Mouse (Mus musculus) hindbrain, embryonic 13.5 days (tissue): ENCODE measurements around the gene Kcnn3. TPM values are rescaled to one million over a fixed set of nuclear protein-coding genes. Genes with fewer than 3 reads are reported as not detected.

Source experiments
- ATAC-seq: fragments of 200-750 bp; cut with Nextera tagmentation; 2 replicates; pipeline ENCODE4 v1.8.0; 2017; ENCODE audit warnings: moderate TSS enrichment; ENCODE audit not compliant: low FRiP score
- H3K27ac ChIP-seq: fragments of 300-500 bp; sonication (generic); 2 replicates; pipeline ENCODE4 v1.5.1; 2015; ENCODE audit warnings: inconsistent platforms, mild to moderate bottlenecking, moderate library complexity
- H3K27me3 ChIP-seq: fragments of 300-500 bp; sonication (generic); 2 replicates; pipeline ENCODE4 v1.6.1; 2015; ENCODE audit warnings: mild to moderate bottlenecking, inconsistent platforms
- H3K36me3 ChIP-seq: fragments of 300-500 bp; sonication (generic); 2 replicates; pipeline ENCODE4 v1.6.1; 2015; ENCODE audit warnings: mild to moderate bottlenecking, inconsistent platforms
- H3K4me1 ChIP-seq: fragments of 300-500 bp; sonication (generic); replicated peaks from 2 replicates; pipeline ENCODE4 v1.6.1; 2015; ENCODE audit warnings: inconsistent platforms
- H3K4me2 ChIP-seq: fragments of 300-500 bp; sonication (generic); 2 replicates; pipeline ENCODE4 v1.6.1; 2015; ENCODE audit warnings: inconsistent platforms, mild to moderate bottlenecking, moderate library complexity
- H3K4me3 ChIP-seq: fragments of 300-500 bp; sonication (generic); 2 replicates; pipeline ENCODE4 v1.5.1; 2015; ENCODE audit warnings: mild to moderate bottlenecking, inconsistent platforms
- H3K9ac ChIP-seq: fragments of 300-500 bp; sonication (generic); 2 replicates; pipeline ENCODE4 v1.6.1; 2015; ENCODE audit warnings: mild to moderate bottlenecking, inconsistent platforms
- H3K9me3 ChIP-seq: fragments of 300-500 bp; sonication (generic); 2 replicates; pipeline ENCODE4 v1.6.1; 2016; ENCODE audit warnings: inconsistent platforms
- WGBS: fragments of 180-500 bp; shearing (Covaris S2); methylation state at CpG from one replicate; pipeline ENCODE4 v1.1.7; 2015; 5-methylcytosine and 5-hydroxymethylcytosine counted together
- polyA plus RNA-seq: library from polyadenylated mRNA; unstranded; fragments of >200 nt; fragmentation: Nextera tagmentation; extraction: Ambion mirVana; gene quantifications from 2 replicates; pipeline ENCODE4 v1.2.1, GENCODE M21; 2015

Gene Kcnn3
- 5.1 and 6.6 TPM in 2 replicates for polyA plus RNA-seq

DNA sequence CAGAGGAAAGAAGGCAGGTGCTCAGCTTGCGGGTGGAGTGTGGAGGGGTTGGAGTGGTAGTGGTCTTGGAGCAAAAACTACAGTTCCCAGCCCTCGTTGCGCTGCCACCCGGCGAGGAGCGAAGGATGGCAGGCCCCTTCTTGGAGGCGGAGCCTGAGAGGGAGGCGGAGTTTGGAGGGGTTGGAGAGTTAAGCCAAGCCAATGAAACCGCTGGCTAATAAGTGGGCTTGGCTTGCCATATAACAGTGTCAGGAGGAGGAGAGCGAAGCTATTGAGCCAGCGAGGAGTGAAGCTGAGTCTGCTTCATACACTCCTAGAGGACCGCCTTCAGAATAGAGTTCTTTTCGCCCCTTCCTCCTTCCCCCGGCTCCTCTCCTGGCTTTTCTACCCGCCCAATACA is at the start of gene Kcnn3:
Gene Kcnn3, plus strand, starts transcription at position 271 of the 400 bp plus-strand sequence.
- WGBS, result under 1% methylated on average over 15 of the region's 15 CpGs
- Histone ChIP-seq H3K9ac (peak within 1 kb of the TSS; percentile 75), H3K4me3 (peak within 1 kb of the TSS; percentile 50), H3K9me3 (peaks cover 10% of the 10 kb centered on the region; the same call in 1 of the 2 replicates), H3K27me3 (peaks cover 27% of the 10 kb centered on the region), H3K4me2 (peak within 1 kb of the TSS; percentile 87), H3K27ac (peak within 1 kb of the TSS; percentile 69), H3K4me1 (peaks cover 52% of the 10 kb centered on the region), H3K36me3 (no peaks in the 10 kb centered on the region)
- ATAC-seq, result peak; percentile 94

GRCm38 (mm10) chr3:89472280-89472679 is 47.7 kb upstream of the Kcnn3 start:
- Histone ChIP-seq H3K4me3 (no peak overlapping the region), H3K36me3 (peaks cover 36% of the 10 kb centered on the region), H3K4me1 (no peaks in the 10 kb centered on the region), H3K9me3 (no peaks in the 10 kb centered on the region), H3K27ac (no peak overlapping the region), H3K9ac (no peak overlapping the region), H3K4me2 (no peak overlapping the region), H3K27me3 (no peaks in the 10 kb centered on the region)
- 83% methylated on average over 7 of the region's 7 CpGs for WGBS
- no peak for ATAC-seq

DNA sequence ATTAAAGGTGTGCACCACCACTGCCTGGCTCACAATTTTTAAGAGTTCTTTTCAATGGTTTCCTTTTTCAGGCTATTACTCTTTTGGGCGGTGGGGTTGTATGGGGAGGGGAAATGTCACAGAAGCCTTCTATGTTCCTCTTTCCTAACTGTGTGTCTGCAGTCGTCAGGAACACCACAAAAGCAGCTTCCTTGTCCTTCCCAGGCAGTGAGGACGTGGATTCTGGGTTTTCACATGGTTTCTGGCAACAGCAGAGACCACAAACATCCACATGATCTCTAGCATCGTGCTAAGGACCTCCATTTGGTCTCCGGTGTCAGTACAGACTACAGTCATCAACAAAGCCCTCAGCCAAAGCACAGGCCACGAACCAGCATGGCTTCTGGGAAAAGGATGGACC is 46.1 kb upstream of the Kcnn3 start:
- no peaks in the 10 kb centered on the region for H3K4me1 ChIP-seq
- H3K9ac ChIP-seq, result no peak overlapping the region
- 78% methylated on average over 6 of the region's 6 CpGs for WGBS
- H3K4me3 ChIP-seq, result no peak overlapping the region
- ATAC-seq, result no peak
- no peak overlapping the region for H3K4me2 ChIP-seq
- no peak overlapping the region for H3K27ac ChIP-seq
- no peaks in the 10 kb centered on the region for H3K9me3 ChIP-seq
- peaks cover 20% of the 10 kb centered on the region for H3K36me3 ChIP-seq
- H3K27me3 ChIP-seq, result no peaks in the 10 kb centered on the region

GRCm38 (mm10) chr3:89479055-89479454 is 40.9 kb upstream of the Kcnn3 start:
- WGBS, result 84% methylated on average over 6 of the region's 6 CpGs
- Histone ChIP-seq H3K4me2 (no peak overlapping the region), H3K36me3 (no peaks in the 10 kb centered on the region), H3K9ac (no peak overlapping the region), H3K27ac (no peak overlapping the region), H3K4me1 (no peaks in the 10 kb centered on the region), H3K27me3 (no peaks in the 10 kb centered on the region), H3K9me3 (no peaks in the 10 kb centered on the region), H3K4me3 (no peak overlapping the region)
- ATAC-seq, result no peak

DNA sequence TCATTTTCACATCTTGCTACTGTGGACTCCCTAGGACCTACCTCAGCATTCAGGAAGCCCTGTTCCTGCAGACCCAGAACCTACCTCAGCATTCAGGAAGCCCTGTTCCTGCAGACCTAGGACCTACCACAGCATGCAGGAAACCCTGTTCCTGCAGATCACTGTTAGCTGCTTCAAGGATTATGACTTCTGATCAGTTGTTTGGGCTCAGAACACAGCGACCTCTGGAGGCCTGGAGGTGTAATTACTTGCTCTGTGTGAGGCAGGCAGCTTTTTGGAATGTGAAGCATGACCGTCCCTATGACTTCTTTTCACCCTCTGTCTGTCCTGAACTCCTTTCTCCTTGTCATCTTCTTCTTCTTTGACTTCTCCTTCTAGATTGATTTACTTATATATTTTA is 38.5 kb upstream of the Kcnn3 start:
- Histone ChIP-seq H3K9ac (no peak overlapping the region), H3K4me2 (no peak overlapping the region), H3K27me3 (peaks cover 11% of the 10 kb centered on the region; the same call in 1 of the 2 replicates), H3K36me3 (no peaks in the 10 kb centered on the region), H3K4me1 (no peaks in the 10 kb centered on the region), H3K4me3 (no peak overlapping the region), H3K27ac (no peak overlapping the region), H3K9me3 (no peaks in the 10 kb centered on the region)
- no peak for ATAC-seq
- 53% methylated on average over 2 of the region's 2 CpGs for WGBS

DNA sequence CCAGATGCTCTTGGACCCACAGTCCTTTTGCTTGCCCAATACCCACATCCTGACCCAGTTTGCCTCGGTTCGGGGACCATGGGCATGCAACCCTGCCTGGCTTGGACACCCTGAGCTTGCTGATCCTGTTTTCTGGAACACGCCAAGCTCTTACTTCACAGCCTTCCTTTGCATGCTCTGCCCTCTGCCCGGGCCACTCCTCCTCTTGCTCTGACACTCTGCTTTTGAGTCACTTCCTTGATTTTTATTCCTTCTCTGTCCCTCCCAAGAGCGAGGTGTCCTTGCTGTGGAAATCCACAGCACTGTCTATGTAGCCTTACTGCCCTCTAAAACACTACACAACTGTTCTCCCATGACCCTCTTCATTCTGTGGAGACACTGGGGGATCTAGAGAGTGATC is 37.7 kb upstream of the Kcnn3 start:
- Histone ChIP-seq H3K9me3 (no peaks in the 10 kb centered on the region), H3K27ac (no peak overlapping the region), H3K36me3 (no peaks in the 10 kb centered on the region), H3K4me3 (no peak overlapping the region), H3K4me1 (no peaks in the 10 kb centered on the region), H3K4me2 (no peak overlapping the region), H3K9ac (no peak overlapping the region), H3K27me3 (peaks cover 13% of the 10 kb centered on the region; the same call in 1 of the 2 replicates)
- 94% methylated on average over 5 of the region's 5 CpGs for WGBS
- ATAC-seq, result no peak

GRCm38 (mm10) chr3:89484766-89485524 is 35.0 kb upstream of the Kcnn3 start:
- Histone ChIP-seq H3K4me3 (no peak overlapping the region), H3K36me3 (no peaks in the 10 kb centered on the region), H3K27me3 (peaks cover 21% of the 10 kb centered on the region; the same call in 1 of the 2 replicates), H3K4me1 (no peaks in the 10 kb centered on the region), H3K9me3 (no peaks in the 10 kb centered on the region), H3K27ac (no peak overlapping the region), H3K9ac (no peak overlapping the region), H3K4me2 (no peak overlapping the region)
- peak; percentile 69; the same call in 1 of the 2 replicates for ATAC-seq
- 22% methylated on average over 24 of the region's 24 CpGs for WGBS

- no peaks in the 10 kb centered on the region for H3K36me3 ChIP-seq
- no peak overlapping the region for H3K27ac ChIP-seq
- ATAC-seq, result no peak
- peaks cover 21% of the 10 kb centered on the region; the same call in 1 of the 2 replicates for H3K27me3 ChIP-seq
- no peak overlapping the region for H3K9ac ChIP-seq
- no peak overlapping the region for H3K4me3 ChIP-seq
- no peaks in the 10 kb centered on the region for H3K9me3 ChIP-seq
- H3K4me2 ChIP-seq, result no peak overlapping the region
- 86% methylated on average over 8 of the region's 8 CpGs for WGBS
- no peaks in the 10 kb centered on the region for H3K4me1 ChIP-seq
These were observed 33.9 kb upstream of the Kcnn3 start for GRCm38 (mm10) chr3:89486111-89486510.

DNA sequence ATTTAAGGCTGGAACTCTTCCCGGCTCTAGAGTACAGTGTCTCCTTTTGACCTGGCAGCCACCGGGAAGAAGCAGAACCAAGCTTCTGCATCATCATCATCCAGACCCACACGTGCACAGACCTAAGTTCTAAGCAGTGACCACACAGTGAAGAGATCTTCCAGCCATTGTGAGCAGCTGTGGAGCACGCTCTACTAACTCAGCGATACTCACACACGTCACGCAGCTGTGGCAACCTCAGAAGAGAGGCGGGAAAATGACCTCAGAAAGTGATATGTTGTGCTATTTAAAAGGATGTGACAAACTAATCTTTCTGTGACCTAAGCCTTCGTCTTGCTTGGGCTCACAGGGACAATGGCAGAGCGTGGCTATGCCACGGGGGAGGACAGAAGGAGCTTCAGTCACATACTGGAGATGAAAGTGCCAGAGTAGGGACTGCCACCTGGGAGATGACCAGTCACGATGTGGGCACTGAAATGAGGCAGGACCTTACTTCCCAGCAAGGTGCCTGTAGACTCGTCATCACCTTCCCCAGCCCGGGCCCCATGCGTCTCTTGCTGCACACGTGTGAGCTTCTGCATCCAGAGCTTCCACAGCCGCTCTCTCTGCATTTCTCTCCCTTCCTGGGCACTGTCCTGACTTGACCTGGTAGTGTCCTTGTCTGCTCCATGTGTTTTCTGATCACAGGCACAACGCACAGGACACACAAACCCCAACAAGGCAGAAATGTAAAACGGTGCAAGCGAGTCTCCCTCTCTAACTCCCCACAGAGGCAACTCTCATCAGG is 32.9 kb upstream of the Kcnn3 start:
- no peaks in the 10 kb centered on the region for H3K9me3 ChIP-seq
- no peak overlapping the region for H3K4me3 ChIP-seq
- 62% methylated on average over 20 of the region's 20 CpGs for WGBS
- ATAC-seq, result no peak
- H3K36me3 ChIP-seq, result no peaks in the 10 kb centered on the region
- peaks cover 21% of the 10 kb centered on the region; the same call in 1 of the 2 replicates for H3K27me3 ChIP-seq
- no peak overlapping the region for H3K27ac ChIP-seq
- no peak overlapping the region for H3K4me2 ChIP-seq
- no peaks in the 10 kb centered on the region for H3K4me1 ChIP-seq
- no peak overlapping the region; the same call in 1 of the 2 replicates for H3K9ac ChIP-seq

DNA sequence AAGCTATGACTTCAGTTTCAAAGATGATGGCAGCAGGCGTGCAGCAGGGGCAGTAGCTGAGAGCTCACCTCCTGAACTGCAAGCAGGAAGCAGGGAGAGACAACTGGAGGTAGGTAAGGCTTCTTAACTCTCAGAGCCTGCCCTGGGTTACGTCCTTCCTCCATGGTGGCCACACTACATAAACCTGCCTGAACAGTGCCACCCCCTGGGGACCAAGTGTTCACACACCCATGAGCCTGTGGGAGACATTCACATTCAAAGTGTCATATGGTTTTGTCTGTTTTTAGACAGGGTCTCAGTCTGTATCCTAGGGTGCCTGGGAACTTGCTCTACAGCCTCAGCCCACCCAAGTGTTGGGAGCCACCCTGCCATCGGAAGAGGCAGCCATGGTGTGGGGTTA is 29.2 kb upstream of the Kcnn3 start:
- Histone ChIP-seq H3K9ac (no peak overlapping the region), H3K9me3 (no peaks in the 10 kb centered on the region), H3K27me3 (0 out of 2 replicates have a peak, but pooled peaks cover 10% of the 10 kb centered on the region), H3K4me2 (no peak overlapping the region), H3K36me3 (no peaks in the 10 kb centered on the region), H3K4me1 (peaks cover 9% of the 10 kb centered on the region), H3K27ac (no peak overlapping the region), H3K4me3 (no peak overlapping the region)
- WGBS, result 90% methylated on average over 3 of the region's 3 CpGs
- ATAC-seq, result no peak

- Histone ChIP-seq H3K36me3 (no peaks in the 10 kb centered on the region), H3K4me3 (no peak overlapping the region), H3K4me1 (peaks cover 9% of the 10 kb centered on the region), H3K27ac (no peak overlapping the region), H3K9ac (no peak overlapping the region), H3K9me3 (no peaks in the 10 kb centered on the region), H3K27me3 (0 out of 2 replicates have a peak, but pooled peaks cover 10% of the 10 kb centered on the region), H3K4me2 (no peak overlapping the region)
- ATAC-seq, result no peak
- WGBS, result 85% methylated on average over 5 of the region's 5 CpGs
These were observed 28.4 kb upstream of the Kcnn3 start for GRCm38 (mm10) chr3:89491559-89491958.

DNA sequence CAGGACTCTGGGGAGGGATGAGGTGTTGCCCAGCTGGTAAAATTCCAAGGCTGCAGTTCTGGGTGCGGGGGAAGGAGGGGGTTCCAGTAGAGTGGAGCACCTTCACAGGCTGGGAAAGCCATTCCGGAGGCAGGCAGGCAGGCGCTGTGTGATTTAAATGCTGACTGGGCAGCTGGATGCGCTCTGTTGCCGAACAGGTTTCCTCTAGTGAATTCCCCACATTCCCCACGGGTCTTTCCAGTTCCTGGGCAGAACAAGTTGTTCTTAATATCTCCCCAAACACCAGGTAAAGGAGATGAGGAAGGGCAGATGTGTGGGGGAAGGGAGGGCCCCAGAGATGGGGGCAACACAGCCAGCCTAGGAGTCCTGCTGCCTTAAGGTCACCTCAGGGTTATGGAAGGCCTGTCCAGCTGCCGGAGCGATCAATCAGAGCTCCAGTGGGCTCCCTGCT is 27.2 kb upstream of the Kcnn3 start:
- WGBS, result 44% methylated on average over 8 of the region's 8 CpGs
- H3K36me3 ChIP-seq, result no peaks in the 10 kb centered on the region
- H3K27ac ChIP-seq, result no peak overlapping the region
- H3K27me3 ChIP-seq, result 0 out of 2 replicates have a peak, but pooled peaks cover 5% of the 10 kb centered on the region
- H3K9ac ChIP-seq, result no peak overlapping the region
- H3K9me3 ChIP-seq, result no peaks in the 10 kb centered on the region
- no peak overlapping the region for H3K4me2 ChIP-seq
- ATAC-seq, result no peak
- H3K4me1 ChIP-seq, result peaks cover 9% of the 10 kb centered on the region
- H3K4me3 ChIP-seq, result no peak overlapping the region
